Mouse (Mus musculus): ENCODE results near the gene Ccdc91.
A peak's percentile ranks its signal among the peaks of the same experiment; 100 is the strongest.

Ccdc91 gene

DNA sequence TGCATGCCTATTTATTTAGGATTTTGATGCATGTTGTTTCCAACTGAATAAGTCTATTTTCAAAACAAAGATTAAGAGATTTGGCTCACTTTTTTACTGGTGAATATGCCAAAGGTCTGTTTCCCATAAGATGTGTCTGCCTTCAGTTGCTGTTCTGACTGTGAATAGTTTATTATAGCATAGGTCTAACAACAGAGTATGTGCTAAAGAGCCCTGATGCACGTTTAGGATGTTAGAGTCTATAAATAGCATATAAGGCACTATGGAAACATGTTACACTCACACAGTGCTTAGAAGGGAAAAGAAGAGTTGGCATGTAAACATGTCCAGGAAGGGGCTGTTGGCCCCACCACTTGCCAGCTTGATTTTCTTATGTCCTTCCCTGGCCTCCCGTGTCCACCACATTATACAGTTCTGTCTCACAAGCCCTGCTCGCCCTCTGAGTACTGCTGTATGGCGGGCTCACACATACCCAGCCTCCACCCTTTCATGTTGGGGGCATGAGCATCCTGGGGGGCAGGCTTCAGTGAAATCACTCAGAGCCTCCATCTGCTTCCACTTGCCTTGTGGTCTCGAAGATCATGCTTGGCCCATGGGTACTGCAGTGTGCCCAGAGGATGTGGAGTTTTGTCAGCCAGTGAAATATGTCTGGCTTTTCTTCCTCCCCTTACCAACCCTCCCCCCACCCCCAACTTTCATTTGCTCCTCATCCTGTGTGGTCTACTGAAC is 99.0 kb downstream of the Ccdc91 start:
- no peak for DNase-seq

DNA sequence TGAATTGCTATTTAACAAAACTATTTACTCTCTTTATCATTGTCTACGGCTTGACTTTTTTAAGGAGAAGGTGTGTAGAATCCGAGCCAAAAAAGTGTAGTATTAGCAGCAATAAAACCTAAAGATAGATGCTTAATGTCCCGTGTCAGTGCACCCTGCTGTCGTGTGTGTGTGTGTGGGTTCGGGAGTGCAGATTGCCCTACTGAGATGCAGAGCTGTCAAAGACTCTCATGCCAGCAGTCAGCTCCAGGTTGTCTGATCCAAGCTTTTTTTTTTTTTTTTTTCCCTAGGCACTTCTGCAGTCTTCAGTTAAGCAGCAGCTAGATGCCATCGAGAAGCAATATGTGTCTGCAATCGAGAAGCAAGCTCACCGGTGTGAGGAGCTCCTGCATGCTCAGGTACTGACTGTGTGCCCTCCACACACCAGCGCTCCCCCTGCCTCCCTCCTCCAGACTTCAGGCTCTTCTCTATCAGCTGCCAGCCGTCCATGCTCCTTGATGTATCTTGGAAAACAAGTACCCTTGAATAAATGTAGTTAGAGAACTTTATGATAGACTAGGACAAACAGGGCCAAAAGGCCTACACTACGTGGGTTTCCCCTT is 99.7 kb downstream of the Ccdc91 start:
- DNase-seq = no peak

DNA sequence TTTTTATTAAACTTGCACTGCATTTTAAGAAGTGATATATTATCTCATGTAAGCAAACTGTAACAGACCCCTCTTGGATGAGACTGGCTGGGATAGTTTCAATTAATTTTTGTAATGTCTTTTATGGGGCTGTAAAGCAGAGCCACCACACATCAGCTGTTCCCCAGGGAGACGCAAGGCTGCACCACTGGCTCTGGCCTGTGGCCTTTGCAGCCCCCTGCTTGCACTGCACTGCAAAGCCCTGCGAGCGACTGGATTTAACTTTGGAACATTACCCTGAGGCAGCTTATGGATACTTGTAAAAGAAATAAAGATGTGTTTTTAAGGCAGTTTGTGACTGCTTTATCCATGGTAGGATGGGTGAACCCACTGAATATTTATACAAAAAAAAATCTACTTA is 112.0 kb downstream of the Ccdc91 start:
- no peak for DNase-seq

DNA sequence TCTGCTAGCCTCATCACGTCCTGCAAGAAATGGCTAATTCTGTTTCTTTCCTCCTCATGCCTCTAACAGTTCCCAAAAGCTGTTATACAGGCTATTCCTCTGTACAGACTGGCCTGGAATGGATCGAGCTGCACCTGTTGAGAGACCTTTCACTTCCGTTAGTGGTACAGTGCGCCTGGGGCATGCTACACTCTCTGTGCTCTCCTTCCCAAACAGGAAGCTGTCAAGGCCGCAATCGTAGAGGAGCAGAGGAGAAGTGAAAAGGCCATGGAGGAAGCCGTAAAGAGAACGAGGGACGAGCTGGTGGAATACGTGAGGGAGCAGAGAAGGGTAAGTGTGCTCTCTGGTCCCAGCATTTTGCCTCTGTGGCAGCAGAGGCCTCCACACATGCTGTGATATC is 131.0 kb downstream of the Ccdc91 start:
- no peak for DNase-seq

DNA sequence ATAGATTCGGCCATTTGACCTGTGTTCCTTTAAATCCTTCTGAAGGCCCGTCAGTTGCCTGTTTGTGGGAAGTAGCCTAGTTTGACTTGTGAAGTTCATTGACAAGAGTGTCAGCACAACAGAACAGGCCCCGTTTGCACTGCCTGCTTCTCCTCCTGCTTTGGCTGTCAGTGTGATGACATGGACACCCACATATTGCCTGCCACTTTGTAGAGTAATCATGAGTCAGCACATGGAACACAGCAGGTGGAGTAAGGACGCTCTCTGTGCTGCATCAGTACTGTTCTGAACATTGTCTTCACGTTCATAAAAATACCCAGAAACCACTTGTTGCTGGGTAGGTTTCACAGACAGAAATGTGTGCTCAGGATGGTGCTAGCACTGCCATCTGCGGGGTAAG is 132.0 kb downstream of the Ccdc91 start:
- DNase-seq = no peak

DNA sequence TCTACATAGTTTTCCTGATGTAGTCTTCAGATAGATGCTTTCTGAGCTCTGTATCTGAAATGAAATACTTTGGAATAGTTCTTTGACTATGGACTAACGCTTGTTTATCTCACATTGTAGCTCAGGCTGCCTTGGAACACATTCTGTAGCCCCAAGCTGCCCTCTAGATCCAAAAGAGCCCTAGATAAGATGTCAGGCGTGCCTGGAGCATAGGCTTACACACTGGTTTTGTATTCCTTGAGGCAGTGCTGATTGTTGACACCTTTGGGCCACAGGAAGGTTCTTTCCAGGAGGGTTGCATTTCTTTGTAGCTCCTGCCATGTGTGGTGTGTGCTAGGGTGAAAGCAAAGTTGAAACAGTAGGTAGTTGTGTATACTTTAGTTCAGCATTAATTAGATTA is 139.7 kb downstream of the Ccdc91 start:
- no peak for DNase-seq

DNA sequence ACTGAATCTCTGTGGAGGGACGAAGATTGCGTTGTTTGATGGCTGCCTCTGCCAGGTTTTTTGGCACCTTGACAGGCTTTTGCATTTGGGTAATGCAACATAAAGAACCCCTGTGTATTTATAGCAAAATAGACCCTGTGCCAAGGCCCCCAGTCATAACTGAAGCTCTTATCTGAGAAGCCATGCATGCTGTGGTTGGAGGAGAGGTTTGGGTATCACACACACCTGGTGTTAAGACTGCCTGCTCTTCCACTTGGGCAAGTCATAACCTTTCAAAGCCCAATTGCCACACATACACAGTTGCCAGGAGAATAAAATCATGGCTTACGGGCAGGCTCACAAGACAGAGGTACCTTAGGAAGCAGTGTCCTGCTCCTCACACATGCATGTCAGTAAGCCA is 147.5 kb downstream of the Ccdc91 start:
- no peak for DNase-seq

DNA sequence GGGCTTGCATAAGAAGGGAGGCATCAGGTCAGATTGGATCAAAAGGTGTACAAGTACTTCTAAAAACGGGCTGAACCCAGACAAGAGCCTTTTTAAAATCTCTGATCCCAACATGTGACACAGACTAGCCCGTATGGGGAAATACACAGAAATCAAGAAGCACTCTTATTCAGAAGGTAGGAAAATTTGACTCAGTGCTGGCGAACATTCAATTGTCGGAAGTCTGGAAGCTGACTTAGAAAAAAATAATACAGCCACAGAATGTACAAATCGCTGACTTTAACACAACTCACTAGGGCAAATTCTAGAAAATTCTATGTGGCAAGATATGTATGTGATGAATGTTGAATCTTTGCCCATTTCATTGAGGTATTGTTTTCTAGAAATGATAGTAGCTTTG is 160.8 kb downstream of the Ccdc91 start:
- no peak for DNase-seq

DNA sequence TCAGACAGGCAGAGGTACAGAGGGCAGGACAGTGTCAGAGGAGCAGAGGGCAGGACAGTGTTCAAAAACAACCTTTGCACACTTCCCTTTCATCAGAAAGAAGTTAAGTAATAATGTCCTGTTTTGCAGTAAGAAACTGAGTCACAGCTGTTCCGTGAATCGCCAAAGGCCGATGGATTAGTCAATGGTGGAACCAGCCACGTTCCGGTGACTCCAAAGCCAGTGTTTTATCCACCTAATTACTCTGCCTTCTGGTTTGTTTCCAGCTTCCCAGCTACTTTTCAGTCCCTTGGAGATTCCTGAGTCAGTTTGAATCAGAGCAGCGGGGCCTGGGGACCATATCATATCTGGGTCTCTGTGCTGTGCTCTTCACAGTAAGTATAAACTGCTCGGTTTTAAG is 168.2 kb downstream of the Ccdc91 start:
- no peak for DNase-seq

DNA sequence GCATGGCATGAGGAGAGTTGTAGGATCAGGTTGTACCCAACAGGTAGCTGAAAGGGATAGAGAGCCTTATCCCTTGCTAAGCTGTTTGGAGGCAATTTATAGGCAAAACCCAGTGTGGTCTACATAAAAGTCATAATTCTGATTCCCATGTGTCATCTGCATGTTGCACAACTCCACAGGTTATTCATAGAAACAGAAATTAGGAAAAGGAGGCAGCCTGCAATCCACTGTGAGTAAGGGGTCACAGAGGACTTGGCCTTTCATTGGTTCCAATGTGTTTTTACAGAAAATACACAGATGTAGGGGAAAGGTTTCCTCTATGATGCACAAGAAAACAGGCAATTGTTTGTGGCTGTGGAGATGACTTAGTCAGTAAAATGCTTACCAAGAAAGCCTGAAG is 168.8 kb downstream of the Ccdc91 start:
- no peak for DNase-seq

DNA sequence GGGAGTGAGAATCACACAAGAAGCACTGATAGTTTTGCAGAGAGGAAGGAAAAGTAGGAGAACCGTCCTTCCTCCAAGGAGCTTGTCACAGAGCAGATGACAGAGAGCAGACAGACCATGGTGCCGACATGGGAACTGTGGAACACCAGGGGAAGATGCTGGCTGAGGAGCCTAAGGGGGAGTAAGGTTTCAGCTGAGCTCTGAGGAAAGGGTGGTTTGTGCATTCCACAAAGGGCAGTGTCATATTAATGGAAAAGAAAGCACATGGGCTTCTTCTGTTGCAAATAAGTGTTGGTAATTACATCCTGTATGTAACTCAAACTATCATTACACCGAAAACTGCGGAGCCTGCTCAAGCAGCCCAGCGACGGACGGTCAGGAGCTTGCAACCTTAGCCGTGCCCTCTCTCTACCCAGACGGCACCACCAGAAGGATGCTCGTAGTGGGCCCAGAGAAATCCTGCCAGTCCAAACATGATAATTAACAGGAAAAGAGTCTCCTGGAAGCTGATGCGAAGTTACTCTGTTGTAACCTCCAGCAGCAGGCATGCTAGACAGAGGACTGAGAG is 170.9 kb downstream of the Ccdc91 start:
- no peak for DNase-seq

DNA sequence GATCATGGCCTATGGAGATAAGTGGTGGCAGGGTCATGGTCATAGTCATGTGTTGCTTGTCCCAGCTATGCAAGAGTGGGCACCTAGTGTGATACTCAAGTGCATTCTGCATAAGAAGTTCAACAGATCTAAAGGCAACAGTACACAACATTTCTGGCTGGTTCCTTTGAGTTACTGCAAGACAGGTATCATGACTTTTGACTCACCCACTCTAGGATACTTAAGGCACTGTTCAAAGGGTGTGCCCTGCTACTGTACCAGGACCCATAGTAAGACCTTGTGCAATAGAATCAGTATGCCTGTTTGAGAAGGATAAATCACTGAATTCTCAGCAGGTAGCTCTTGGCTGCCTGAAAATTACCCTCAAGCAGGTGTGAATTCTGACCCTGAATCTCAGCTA is 182.4 kb downstream of the Ccdc91 start:
- DNase-seq = no peak

DNA sequence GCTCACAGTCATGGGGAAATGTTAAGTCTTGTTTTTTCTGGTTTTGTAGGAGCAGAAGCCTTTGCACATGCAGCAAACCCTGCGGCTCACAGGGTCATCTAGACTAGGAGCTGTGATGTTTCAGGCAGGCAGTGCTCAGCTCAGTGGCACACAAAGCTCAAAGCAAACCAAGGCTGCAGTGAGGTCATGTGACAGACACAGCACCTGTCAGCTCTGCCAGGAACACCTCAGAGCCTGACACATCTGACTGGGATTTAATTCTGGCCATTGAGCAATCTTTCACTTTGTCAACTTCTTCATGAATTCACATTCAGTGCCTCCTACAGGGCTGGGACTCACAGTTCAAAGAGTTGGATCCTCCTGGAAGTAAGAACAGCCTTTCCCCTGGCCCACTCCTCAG is 185.1 kb downstream of the Ccdc91 start:
- no peak for DNase-seq

DNA sequence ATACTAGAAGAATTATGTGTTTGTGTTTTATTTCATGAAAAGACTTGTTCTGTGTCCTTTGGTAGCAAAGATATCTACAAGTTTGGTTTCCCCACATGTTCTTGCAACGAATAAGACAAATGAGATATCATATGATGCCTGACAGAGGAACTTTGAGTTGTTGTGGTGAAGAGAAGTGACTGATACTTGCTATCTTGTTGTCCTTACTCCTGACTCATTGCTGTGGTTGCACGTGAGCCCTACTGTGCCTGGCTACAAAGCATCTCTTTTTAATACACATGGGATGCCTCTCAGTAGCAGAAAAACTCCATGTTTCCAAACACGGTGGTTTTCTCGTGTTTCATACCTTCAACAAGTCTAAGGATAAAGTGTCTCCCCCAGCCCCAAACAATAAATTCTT is 186.2 kb downstream of the Ccdc91 start:
- DNase-seq = no peak

DNA sequence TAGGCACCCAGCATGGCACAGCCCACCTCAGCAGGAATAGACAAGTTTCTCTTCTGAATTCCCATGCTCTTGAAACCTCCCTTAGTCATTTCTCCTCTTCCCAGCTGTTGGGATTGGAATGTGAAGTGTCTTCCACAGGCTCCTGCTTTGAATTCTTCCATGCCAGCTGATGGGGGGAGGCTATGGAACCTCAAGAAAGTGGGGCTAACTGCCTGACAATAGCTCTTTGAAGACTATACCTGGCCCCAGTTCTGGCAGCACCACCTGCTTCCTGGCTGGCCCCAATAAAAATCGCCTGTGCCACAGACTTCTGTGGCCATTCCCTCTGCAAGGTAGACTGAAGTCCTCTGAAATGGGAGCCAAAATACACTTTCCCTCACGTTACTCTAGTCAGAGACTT is 187.0 kb downstream of the Ccdc91 start:
- DNase-seq = no peak

DNA sequence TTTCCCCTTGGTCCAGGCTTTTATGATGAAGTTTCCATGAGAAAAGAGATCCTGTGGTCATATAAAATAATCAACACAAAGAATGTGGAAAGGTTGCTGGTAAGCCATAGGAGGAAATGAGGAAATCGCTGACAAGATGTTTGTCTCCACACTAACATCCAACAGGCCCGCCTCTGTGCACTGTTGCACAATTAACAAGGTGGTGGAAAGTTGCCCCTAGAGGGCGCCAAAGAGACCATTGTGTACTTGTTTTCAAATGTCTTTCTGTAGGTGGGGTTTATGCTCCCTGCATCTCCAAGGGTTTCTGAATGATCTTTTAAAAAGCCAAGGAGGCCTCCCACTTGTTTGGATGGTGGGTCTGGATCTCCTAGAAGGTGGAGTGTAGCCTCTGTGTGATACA is 188.7 kb downstream of the Ccdc91 start:
- peak; percentile 9 to 10 for DNase-seq

DNA sequence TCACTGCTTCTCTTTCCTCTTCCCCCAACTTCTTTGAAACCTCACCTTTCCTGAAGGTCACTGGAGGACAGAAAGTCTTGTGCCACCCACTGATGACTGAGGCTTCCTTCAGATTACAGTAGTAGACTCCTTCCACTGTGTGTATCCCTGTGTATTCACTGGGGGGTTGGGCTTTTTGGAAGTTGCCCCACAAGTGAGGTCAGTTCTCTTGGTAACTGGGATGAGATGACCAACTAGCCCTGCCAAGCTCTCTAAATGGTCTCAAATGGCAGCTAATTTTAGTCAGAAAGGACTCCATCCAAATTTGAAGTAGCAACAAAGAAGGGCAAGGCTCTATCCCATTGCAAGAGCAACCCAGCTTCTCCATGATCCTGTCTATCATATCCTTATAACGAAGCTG is 195.7 kb downstream of the Ccdc91 start:
- no peak for DNase-seq

DNA sequence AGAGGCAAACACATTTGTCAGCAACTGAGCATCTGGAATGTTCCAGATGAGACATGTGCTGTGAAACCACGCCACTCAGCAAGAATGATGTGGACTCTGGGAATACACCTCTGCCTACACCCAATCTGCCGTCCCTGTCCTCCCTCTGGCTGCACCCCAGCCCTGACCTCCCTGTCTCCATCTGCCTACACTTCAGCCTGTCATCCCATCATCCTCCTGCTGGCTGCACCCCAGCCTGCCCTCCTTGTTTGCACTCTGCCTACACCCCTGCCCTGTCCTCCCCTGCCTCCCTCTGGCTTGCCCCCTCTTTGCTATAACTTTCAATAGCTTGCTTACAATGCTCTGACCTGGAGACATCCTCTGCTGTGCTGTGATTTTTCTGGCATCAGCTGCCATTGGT is 196.9 kb downstream of the Ccdc91 start:
- no peak for DNase-seq

DNA sequence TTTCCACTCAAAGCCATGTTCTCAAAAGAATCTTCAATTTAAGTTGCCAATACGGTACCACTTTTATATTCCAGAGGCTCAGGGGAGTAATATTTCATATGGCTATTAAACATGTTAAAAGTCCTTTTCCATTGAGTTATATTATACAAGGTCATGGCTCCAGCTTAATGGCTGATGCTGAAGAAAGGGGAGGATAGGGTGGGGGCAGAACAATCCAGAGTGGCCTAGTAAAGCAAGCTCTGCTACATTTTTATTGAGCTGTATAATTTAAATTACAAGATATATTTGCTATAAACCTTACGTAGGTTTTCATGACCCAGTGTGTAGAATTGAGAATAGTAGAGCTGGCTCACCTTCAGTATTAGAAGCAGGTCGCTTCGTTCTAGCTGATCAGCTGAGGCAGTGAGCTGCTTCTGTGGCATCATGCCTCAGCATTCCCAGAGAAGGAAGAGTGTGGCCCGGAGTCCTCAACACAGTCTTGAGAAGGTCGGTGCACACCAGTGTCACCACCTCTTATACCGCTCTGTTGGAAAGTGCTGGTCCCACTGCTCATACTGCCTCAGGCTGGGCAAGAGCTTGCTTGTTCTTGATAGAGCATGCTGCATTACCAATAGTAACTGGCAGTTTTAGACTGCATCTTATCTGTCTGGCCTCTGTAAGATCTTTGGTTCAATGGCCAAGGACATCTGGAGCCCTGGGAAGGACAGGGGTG is 199.6 kb downstream of the Ccdc91 start:
- DNase-seq = no peak

DNA sequence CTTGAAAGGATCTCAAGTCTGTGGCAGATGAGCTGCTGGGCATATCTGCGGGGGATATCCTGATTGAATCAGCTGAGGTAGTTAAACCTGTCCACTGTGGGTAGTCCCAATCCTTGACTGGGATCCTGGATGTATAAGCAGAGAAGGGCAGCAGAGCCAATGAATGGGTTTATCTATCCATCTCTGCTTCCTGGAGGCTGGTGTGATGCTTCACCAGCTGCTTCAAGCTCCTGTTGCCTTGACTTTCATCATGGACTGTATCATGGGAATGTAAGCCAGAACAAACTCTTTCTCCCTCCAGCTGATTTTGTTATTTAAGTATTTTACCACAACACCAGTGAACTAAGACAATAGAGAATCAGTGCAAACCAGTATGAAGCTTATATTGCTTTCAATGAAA is 200.6 kb downstream of the Ccdc91 start:
- DNase-seq = no peak

All from B cell, adult 2 months (primary cell).